Mouse (Mus musculus) limb, embryonic 15.5 days (tissue): Measurements from ENCODE around the gene Pepd. TPM values are rescaled to one million over a fixed set of nuclear protein-coding genes. Genes with fewer than 3 reads are reported as not detected.

Source experiments
- ATAC-seq: fragments of 200-750 bp; cut with Nextera tagmentation; 2 replicates; pipeline ENCODE4 v1.8.0; 2017; ENCODE audit warnings: low read depth, moderate TSS enrichment; ENCODE audit not compliant: insufficient number of reproducible peaks, low FRiP score, low TSS enrichment
- H3K27ac ChIP-seq: fragments of 300-500 bp; sonication (generic); 2 replicates; pipeline ENCODE4 v1.5.1; 2015; ENCODE audit warnings: moderate library complexity, mild to moderate bottlenecking, inconsistent platforms
- H3K27me3 ChIP-seq: fragments of 300-500 bp; sonication (generic); 2 replicates; pipeline ENCODE4 v1.6.1; 2015; ENCODE audit warnings: inconsistent platforms
- H3K36me3 ChIP-seq: fragments of 300-500 bp; sonication (generic); 2 replicates; pipeline ENCODE4 v1.6.1; 2015; ENCODE audit warnings: inconsistent platforms
- H3K4me1 ChIP-seq: fragments of 300-500 bp; sonication (generic); 2 replicates; pipeline ENCODE4 v1.6.1; 2015; ENCODE audit warnings: inconsistent platforms
- H3K4me2 ChIP-seq: fragments of 300-500 bp; sonication (generic); 2 replicates; pipeline ENCODE4 v1.6.1; 2015; ENCODE audit warnings: mild to moderate bottlenecking, inconsistent platforms
- H3K4me3 ChIP-seq: fragments of 300-500 bp; sonication (generic); 2 replicates; pipeline ENCODE4 v1.5.1; 2015; ENCODE audit warnings: mild to moderate bottlenecking, inconsistent platforms
- H3K9ac ChIP-seq: fragments of 300-500 bp; sonication (generic); 2 replicates; pipeline ENCODE4 v1.6.1; 2015; ENCODE audit warnings: inconsistent platforms
- H3K9me3 ChIP-seq: fragments of 300-500 bp; sonication (generic); 2 replicates; pipeline ENCODE4 v1.6.1; 2016; ENCODE audit warnings: inconsistent platforms
- WGBS: fragments of 180-500 bp; shearing (Covaris S2); methylation state at CpG from one replicate; pipeline ENCODE4 v1.1.7; 2015; 5-methylcytosine and 5-hydroxymethylcytosine counted together
- polyA plus RNA-seq: library from polyadenylated mRNA; unstranded; fragments of >200 nt; fragmentation: Nextera tagmentation; extraction: Ambion mirVana; gene quantifications from 2 replicates; pipeline ENCODE4 v1.2.1, GENCODE M21; 2015

Pepd gene
- 77.8 and 83.7 TPM in 2 replicates for polyA plus RNA-seq

DNA sequence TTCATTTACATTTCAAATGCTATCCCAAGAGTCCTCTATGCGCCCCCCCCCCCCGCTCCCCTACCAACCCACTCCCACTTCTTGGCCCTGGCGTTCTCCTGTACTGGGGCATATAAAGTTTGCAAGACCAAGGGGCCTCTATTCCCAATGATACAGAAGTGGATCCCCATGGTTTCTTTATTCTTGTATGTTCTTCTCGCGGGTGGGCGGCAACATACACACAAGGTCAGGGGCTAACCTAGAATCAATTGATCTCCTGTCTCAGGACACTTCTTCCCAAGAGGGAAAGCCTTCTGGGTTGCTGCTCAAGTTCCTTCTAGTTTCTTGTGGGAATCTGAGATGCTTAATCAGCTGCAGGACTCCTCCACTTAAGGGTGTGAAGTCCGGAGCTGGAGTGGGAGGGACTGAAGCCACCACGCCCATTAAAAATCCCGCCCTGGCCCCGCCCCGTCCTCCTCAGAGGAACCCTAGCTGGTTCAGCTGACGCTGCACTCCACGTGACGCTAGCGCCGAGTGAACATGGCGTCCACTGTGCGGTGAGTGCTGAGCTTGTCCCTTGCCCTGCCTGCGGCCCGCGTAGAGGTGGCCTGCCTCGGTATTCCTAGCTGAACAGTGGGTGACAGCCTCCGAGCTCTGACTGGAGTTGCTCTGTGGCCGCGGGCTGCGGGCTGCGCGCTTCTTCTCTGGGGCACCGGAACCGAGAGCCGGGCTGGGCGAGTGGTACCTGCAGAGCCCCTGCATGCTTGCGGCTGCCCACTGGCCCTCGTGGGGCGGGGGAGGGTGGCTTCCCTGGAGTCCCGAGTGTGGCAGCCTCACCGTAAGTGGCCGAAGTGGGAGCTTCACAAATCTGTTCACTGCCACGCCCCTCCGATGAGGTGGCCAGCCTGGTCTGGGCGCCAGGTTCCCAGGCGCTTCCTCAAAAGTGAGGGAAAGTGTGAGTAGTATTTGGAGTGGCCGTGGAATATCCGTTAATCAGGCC lies at the start of gene Pepd:
Pepd (plus strand) TSS at position 461 of the 979 bp plus-strand sequence.
- peak within 1 kb of the TSS; percentile 95 for H3K4me3 ChIP-seq
- no peak within 1 kb of the TSS for H3K27ac ChIP-seq
- peaks cover 14% of the 10 kb centered on the region for H3K4me1 ChIP-seq
- H3K9me3 ChIP-seq: no peaks in the 10 kb centered on the region
- ATAC-seq: peak; percentile 92
- H3K4me2 ChIP-seq: peak within 1 kb of the TSS; percentile 88
- peak within 1 kb of the TSS; percentile 74 for H3K9ac ChIP-seq
- H3K36me3 ChIP-seq: no peaks in the 10 kb centered on the region
- WGBS: 7% methylated on average over 44 of the region's 44 CpGs
- 0 out of 2 replicates have a peak, but pooled peaks cover 13% of the 10 kb centered on the region for H3K27me3 ChIP-seq

- 33% methylated on average over 6 of the region's 6 CpGs for WGBS
- no peak overlapping the region for H3K4me2 ChIP-seq
- no peaks in the 10 kb centered on the region for H3K27me3 ChIP-seq
- H3K4me1 ChIP-seq: no peaks in the 10 kb centered on the region
- no peak overlapping the region for H3K27ac ChIP-seq
- no peak overlapping the region for H3K9ac ChIP-seq
- no peaks in the 10 kb centered on the region for H3K9me3 ChIP-seq
- no peak overlapping the region for H3K4me3 ChIP-seq
- no peak for ATAC-seq
- no peaks in the 10 kb centered on the region for H3K36me3 ChIP-seq
Measured at GRCm38 (mm10) chr7:34867289-34867688, 44.9 kb upstream of the Pepd start.

DNA sequence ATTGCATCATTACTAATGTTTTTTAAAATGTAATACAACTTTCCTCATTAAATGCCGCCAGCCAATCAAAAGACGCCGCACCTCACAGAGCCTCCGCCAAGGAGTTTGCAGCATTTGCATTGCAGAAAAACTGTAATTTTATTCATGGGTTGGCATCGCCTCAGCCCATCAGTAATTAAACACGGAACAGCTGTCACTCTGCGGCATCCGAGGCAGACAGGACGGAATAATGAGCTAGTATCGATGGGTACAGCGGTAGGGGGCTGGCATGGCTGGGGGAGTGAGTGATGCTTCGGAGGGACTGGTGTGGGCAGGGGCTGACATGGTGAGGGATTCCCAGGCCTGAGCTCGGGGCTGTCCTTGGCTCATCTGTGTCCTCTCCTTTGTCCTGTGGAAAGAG lies 42.5 kb upstream of the Pepd start:
- no peak overlapping the region for H3K4me2 ChIP-seq
- no peak overlapping the region for H3K4me3 ChIP-seq
- ATAC-seq: no peak
- H3K36me3 ChIP-seq: no peaks in the 10 kb centered on the region
- 75% methylated on average over 13 of the region's 13 CpGs for WGBS
- no peaks in the 10 kb centered on the region for H3K4me1 ChIP-seq
- no peak overlapping the region for H3K27ac ChIP-seq
- no peaks in the 10 kb centered on the region for H3K9me3 ChIP-seq
- no peak overlapping the region for H3K9ac ChIP-seq
- H3K27me3 ChIP-seq: no peaks in the 10 kb centered on the region

DNA sequence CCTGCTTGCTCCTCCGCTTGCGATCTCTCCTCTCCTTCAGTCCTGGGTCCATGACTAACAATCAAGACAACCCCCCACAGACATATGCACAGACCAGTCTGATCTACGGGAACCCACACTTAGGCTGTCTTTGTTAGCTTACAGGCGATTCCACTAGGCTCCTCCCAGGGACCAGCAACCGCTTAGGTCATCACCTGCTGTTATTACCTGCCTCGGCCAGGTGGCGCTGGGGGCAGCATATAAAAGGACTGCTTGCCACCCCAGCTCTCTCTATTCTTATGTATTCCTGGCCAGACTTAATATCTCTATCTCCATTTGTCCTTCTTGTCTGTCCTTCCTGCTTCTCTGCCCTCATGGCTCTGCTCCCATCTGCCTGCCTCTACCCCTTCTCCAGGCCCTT lies 35.4 kb upstream of the Pepd start:
- no peaks in the 10 kb centered on the region for H3K9me3 ChIP-seq
- no peak for ATAC-seq

GRCm38 (mm10) chr7:34877820-34878219 lies 34.4 kb upstream of the Pepd start:
- Histone ChIP-seq H3K4me2 (no peak overlapping the region), H3K27ac (no peak overlapping the region), H3K4me3 (no peak overlapping the region), H3K4me1 (no peaks in the 10 kb centered on the region), H3K9ac (no peak overlapping the region), H3K9me3 (no peaks in the 10 kb centered on the region), H3K36me3 (no peaks in the 10 kb centered on the region), H3K27me3 (no peaks in the 10 kb centered on the region)
- WGBS: 51% methylated on average over 7 of the region's 7 CpGs
- no peak for ATAC-seq

More for the DNA sequence above, 35.4 kb upstream of the Pepd start:
- H3K9ac ChIP-seq: no peak overlapping the region
- WGBS: 66% methylated on average over 7 of the region's 7 CpGs
- no peaks in the 10 kb centered on the region for H3K4me1 ChIP-seq
- no peak overlapping the region for H3K4me3 ChIP-seq
- H3K27me3 ChIP-seq: no peaks in the 10 kb centered on the region
- H3K27ac ChIP-seq: no peak overlapping the region
- no peak overlapping the region for H3K4me2 ChIP-seq
- no peaks in the 10 kb centered on the region for H3K36me3 ChIP-seq

GRCm38 (mm10) chr7:34888441-34888840 lies 23.7 kb upstream of the Pepd start:
- WGBS: 69% methylated on average over 6 of the region's 6 CpGs
- no peaks in the 10 kb centered on the region for H3K27me3 ChIP-seq
- no peaks in the 10 kb centered on the region for H3K36me3 ChIP-seq

DNA sequence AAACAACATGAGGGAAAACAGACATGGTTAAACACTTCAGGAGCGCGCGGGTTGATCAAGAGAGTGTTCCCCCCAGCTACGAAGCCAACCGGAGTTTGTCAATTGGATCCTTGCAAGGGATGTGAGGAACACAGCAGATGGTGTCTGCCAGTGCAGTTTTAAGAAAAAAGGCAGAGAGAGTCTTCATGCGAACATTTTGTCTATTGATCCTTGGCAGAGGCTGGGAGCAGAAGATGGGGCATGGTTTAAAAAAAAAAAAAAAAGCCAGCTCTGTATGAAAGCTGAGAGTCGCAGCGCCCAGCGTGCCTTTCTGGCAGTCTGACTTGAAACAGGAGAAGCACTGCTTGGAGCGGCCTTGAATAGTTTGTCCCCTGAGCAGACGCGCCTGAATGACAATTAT lies 23.3 kb upstream of the Pepd start:
- Histone ChIP-seq H3K27me3 (no peaks in the 10 kb centered on the region), H3K4me2 (no peak overlapping the region), H3K36me3 (no peaks in the 10 kb centered on the region), H3K4me3 (no peak overlapping the region), H3K9me3 (no peaks in the 10 kb centered on the region), H3K9ac (no peak overlapping the region), H3K27ac (no peak overlapping the region), H3K4me1 (no peaks in the 10 kb centered on the region)
- WGBS: 64% methylated on average over 12 of the region's 12 CpGs
- ATAC-seq: no peak

More at GRCm38 (mm10) chr7:34888441-34888840, 23.7 kb upstream of the Pepd start:
- no peak overlapping the region for H3K9ac ChIP-seq
- H3K4me1 ChIP-seq: no peaks in the 10 kb centered on the region
- H3K9me3 ChIP-seq: no peaks in the 10 kb centered on the region
- no peak for ATAC-seq
- H3K4me3 ChIP-seq: no peak overlapping the region
- H3K27ac ChIP-seq: no peak overlapping the region
- no peak overlapping the region for H3K4me2 ChIP-seq

GRCm38 (mm10) chr7:34892845-34893244 lies 19.3 kb upstream of the Pepd start:
- no peak overlapping the region for H3K9ac ChIP-seq
- ATAC-seq: no peak
- no peak overlapping the region for H3K4me2 ChIP-seq

DNA sequence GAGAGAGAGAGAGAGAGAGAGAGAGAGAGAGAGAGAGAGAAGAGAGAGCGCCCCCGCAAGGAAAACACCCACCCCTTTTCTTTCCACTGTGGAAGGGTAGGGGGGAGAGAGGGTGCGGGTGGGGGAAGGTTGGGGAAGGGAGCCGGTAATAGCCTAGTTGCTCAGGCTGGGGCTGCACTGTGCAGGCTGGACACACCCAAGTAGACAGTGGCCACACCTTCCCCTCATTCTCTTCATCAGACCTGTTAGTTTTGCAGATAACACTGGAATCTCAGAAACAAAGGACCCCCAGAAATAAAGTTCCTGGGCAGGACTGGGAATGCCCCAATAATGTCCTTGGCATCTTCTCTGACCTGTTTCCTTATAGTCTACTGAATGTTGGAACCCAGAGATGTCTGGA lies 15.7 kb upstream of the Pepd start:
- Histone ChIP-seq H3K4me3 (no peak overlapping the region), H3K9ac (no peak overlapping the region), H3K27me3 (no peaks in the 10 kb centered on the region), H3K36me3 (no peaks in the 10 kb centered on the region), H3K4me1 (peaks cover 5% of the 10 kb centered on the region; the same call in 1 of the 2 replicates), H3K27ac (no peak overlapping the region), H3K4me2 (no peak overlapping the region), H3K9me3 (no peaks in the 10 kb centered on the region)
- 75% methylated on average over 4 of the region's 4 CpGs for WGBS
- ATAC-seq: no peak

More at GRCm38 (mm10) chr7:34892845-34893244, 19.3 kb upstream of the Pepd start:
- Histone ChIP-seq H3K27ac (no peak overlapping the region), H3K4me3 (no peak overlapping the region), H3K36me3 (no peaks in the 10 kb centered on the region), H3K4me1 (peaks cover 5% of the 10 kb centered on the region; the same call in 1 of the 2 replicates), H3K9me3 (no peaks in the 10 kb centered on the region), H3K27me3 (no peaks in the 10 kb centered on the region)
- WGBS: 96% methylated on average over 1 of the region's 1 CpGs

DNA sequence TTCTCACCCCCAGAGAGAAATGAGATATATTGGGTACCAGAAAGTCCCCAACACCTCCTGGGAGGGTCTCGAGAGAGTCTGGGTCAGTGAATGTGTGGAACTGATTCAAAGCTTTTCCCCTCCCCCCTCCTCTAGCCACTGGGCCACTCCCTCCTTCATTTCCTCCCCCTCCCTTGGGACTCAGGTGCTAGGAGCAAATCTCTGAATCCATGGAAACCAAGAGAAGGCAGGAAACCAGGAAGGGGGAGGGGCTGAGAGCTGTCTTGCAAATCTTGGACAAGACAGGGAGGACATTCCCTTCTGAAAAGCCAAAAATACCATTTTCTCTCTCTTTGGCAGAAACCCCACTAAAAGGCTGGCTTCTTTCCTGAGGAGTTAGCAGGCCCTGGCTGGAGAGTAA lies 15.1 kb upstream of the Pepd start:
- Histone ChIP-seq H3K9me3 (no peaks in the 10 kb centered on the region), H3K9ac (no peak overlapping the region), H3K4me3 (no peak overlapping the region), H3K27me3 (no peaks in the 10 kb centered on the region), H3K27ac (no peak overlapping the region), H3K36me3 (no peaks in the 10 kb centered on the region), H3K4me2 (no peak overlapping the region), H3K4me1 (peaks cover 5% of the 10 kb centered on the region; the same call in 1 of the 2 replicates)
- 19% methylated on average over 1 of the region's 1 CpGs for WGBS
- no peak for ATAC-seq

DNA sequence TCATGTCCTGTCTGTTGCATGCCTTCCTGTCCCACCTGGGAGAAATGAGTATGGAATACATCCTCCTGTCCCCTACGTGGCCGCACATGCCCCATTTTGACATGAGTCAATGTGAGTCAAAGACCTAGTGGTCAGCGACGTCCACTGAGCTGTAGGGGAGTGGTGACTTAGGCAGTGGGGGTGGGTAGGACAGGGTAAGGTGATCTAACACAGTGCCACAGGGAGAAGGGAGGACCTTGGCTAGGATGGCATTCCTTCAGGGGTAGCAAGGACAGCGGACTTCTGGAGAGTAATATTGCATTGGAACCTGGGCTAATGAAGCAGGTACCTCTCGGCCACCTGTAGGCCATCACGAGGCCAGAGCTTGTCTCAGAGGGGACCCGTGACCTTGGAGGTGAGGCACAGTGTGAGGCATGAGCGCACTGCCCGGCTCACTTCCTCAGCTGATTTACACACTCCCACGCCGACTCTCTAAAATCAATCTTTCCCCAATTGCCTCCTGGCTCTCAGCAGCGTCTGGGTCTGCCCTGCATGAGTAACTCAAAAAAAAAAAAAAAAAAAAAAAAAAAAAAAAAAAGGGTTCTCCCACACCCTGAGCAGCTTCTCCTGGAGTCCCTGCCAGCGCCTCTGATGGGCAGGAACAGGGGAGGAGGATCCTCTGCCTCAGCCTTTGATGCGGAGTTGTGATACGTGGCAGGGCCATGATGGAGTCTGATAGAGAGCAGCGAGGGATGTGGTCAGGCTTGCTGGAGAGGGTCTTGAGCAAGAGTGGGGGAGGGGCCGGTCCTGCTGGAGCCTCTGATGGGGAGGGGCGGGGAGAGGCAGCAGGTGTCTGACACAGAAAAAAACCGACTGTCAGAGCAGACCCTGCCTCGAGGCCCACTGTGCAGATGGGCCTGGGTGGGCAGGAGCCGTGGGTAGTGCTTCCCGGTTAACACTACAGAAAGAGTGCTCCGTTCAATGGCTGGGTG lies 1.8 kb upstream of the Pepd start:
- Histone ChIP-seq H3K9ac (no peak overlapping the region), H3K4me1 (peaks cover 14% of the 10 kb centered on the region), H3K4me3 (no peak overlapping the region), H3K4me2 (no peak overlapping the region), H3K9me3 (no peaks in the 10 kb centered on the region), H3K36me3 (no peaks in the 10 kb centered on the region), H3K27me3 (0 out of 2 replicates have a peak, but pooled peaks cover 13% of the 10 kb centered on the region), H3K27ac (no peak overlapping the region)
- WGBS: 30% methylated on average over 24 of the region's 24 CpGs
- ATAC-seq: no peak; the same call in 1 of the 2 replicates
